Mouse (Mus musculus): Measurements from ENCODE around the gene Sugp2. TPM values are rescaled to one million over a fixed set of nuclear protein-coding genes. Genes with fewer than 3 reads are reported as not detected.

Sugp2 gene
- polyA plus RNA-seq, 1 experiment from 2014 or later, result 74.7 TPM

- H3K9me3 ChIP-seq (ENCODE audit: control insufficient read depth, low read length), result no peaks in the 10 kb centered on the region
- ATAC-seq (replicated peaks; ENCODE audit: low FRiP score) (no peak), DNase-seq (ENCODE audit: low spot score) (no peak)
- no peaks in the 10 kb centered on the region for H3K27me3 ChIP-seq (ENCODE audit: control insufficient read depth, insufficient read depth, low read length)
- no peaks in the 10 kb centered on the region for H3K4me1 ChIP-seq (replicated peaks; ENCODE audit: control insufficient read depth, insufficient read depth, low read length)
- H3K9ac ChIP-seq (ENCODE audit: low read length), result no peak overlapping the region
- H3K27ac ChIP-seq (ENCODE audit: low read depth, low read length), result no peak overlapping the region
- 32% methylated on average over 4 of the region's 4 CpGs for WGBS
- no peak overlapping the region for H3K4me2 ChIP-seq (ENCODE audit: low read depth, low read length, severe bottlenecking)
- no peaks in the 10 kb centered on the region; the same call in 1 of the 2 replicates for H3K36me3 ChIP-seq (ENCODE audit: control insufficient read depth, insufficient read depth, low read length)
- H3K4me3 ChIP-seq (ENCODE audit: low read depth, low read length), result no peak overlapping the region
These were observed 6.0 kb upstream of the Sugp2 start for GRCm38 (mm10) chr8:70227997-70228396.

- DNase-seq (ENCODE audit: low spot score) (no peak), ATAC-seq (replicated peaks; ENCODE audit: low FRiP score) (no peak)
- Histone ChIP-seq H3K27me3 (ENCODE audit: control insufficient read depth, insufficient read depth, low read length) (no peaks in the 10 kb centered on the region), H3K4me3 (ENCODE audit: low read depth, low read length) (no peak overlapping the region), H3K36me3 (ENCODE audit: control insufficient read depth, insufficient read depth, low read length) (no peaks in the 10 kb centered on the region; the same call in 1 of the 2 replicates), H3K9me3 (ENCODE audit: control insufficient read depth, low read length) (no peaks in the 10 kb centered on the region), H3K4me1 (replicated peaks; ENCODE audit: control insufficient read depth, insufficient read depth, low read length) (peaks cover 10% of the 10 kb centered on the region), H3K9ac (ENCODE audit: low read length) (no peak overlapping the region), H3K4me2 (ENCODE audit: low read depth, low read length, severe bottlenecking) (no peak overlapping the region), H3K27ac (ENCODE audit: low read depth, low read length) (no peak overlapping the region)
- WGBS, result 91% methylated on average over 9 of the region's 9 CpGs
These were observed 3.2 kb upstream of the Sugp2 start for GRCm38 (mm10) chr8:70230837-70231236.

- H3K4me3 ChIP-seq (ENCODE audit: low read depth, low read length), result peak overlapping the region; percentile 67
- H3K4me1 ChIP-seq (replicated peaks; ENCODE audit: control insufficient read depth, insufficient read depth, low read length), result peaks cover 10% of the 10 kb centered on the region
- WGBS, result 7% methylated on average over 13 of the region's 13 CpGs
- no peaks in the 10 kb centered on the region for H3K27me3 ChIP-seq (ENCODE audit: control insufficient read depth, insufficient read depth, low read length)
- no peaks in the 10 kb centered on the region for H3K9me3 ChIP-seq (ENCODE audit: control insufficient read depth, low read length)
- no peak overlapping the region; the same call in 1 of the 2 replicates for H3K27ac ChIP-seq (ENCODE audit: low read depth, low read length)
- H3K4me2 ChIP-seq (ENCODE audit: low read depth, low read length, severe bottlenecking), result peak overlapping the region; percentile 98
- DNase-seq (ENCODE audit: low spot score) (no peak), ATAC-seq (replicated peaks; ENCODE audit: low FRiP score) (peak; percentile 35)
- H3K36me3 ChIP-seq (ENCODE audit: control insufficient read depth, insufficient read depth, low read length), result peaks cover 11% of the 10 kb centered on the region; the same call in 1 of the 2 replicates
- H3K9ac ChIP-seq (ENCODE audit: low read length), result peak overlapping the region; percentile 80
These were observed 420 bp upstream of the Sugp2 start for GRCm38 (mm10) chr8:70233606-70234005.

- Histone ChIP-seq H3K9me3 (ENCODE audit: control insufficient read depth, low read length) (no peaks in the 10 kb centered on the region), H3K9ac (ENCODE audit: low read length) (peak overlapping the region; percentile 80), H3K36me3 (ENCODE audit: control insufficient read depth, insufficient read depth, low read length) (peaks cover 12% of the 10 kb centered on the region; the same call in 1 of the 2 replicates), H3K4me3 (ENCODE audit: low read depth, low read length) (peak overlapping the region; percentile 67), H3K4me1 (replicated peaks; ENCODE audit: control insufficient read depth, insufficient read depth, low read length) (peaks cover 10% of the 10 kb centered on the region), H3K27ac (ENCODE audit: low read depth, low read length) (peak overlapping the region; percentile 70), H3K4me2 (ENCODE audit: low read depth, low read length, severe bottlenecking) (peak overlapping the region; percentile 70), H3K27me3 (ENCODE audit: control insufficient read depth, insufficient read depth, low read length) (no peaks in the 10 kb centered on the region)
- 1% methylated on average over 15 of the region's 15 CpGs for WGBS
- DNase-seq (ENCODE audit: low spot score), result no peak
- ATAC-seq (replicated peaks; ENCODE audit: low FRiP score), result no peak; the same call in 1 of the 2 replicates
These were observed 729 bp downstream of the Sugp2 start for GRCm38 (mm10) chr8:70234781-70235128.

GRCm38 (mm10) chr8:70237842-70238241, 3.8 kb downstream of the Sugp2 start:
- ATAC-seq (replicated peaks; ENCODE audit: low FRiP score) (no peak), DNase-seq (ENCODE audit: low spot score) (no peak)
- Histone ChIP-seq H3K27ac (ENCODE audit: low read depth, low read length) (no peak overlapping the region), H3K9ac (ENCODE audit: low read length) (no peak overlapping the region), H3K36me3 (ENCODE audit: control insufficient read depth, insufficient read depth, low read length) (peaks cover 26% of the 10 kb centered on the region; the same call in 1 of the 2 replicates), H3K4me3 (ENCODE audit: low read depth, low read length) (no peak overlapping the region), H3K9me3 (ENCODE audit: control insufficient read depth, low read length) (no peaks in the 10 kb centered on the region), H3K4me1 (replicated peaks; ENCODE audit: control insufficient read depth, insufficient read depth, low read length) (peaks cover 10% of the 10 kb centered on the region), H3K4me2 (ENCODE audit: low read depth, low read length, severe bottlenecking) (no peak overlapping the region), H3K27me3 (ENCODE audit: control insufficient read depth, insufficient read depth, low read length) (no peaks in the 10 kb centered on the region)
- 92% methylated on average over 2 of the region's 2 CpGs for WGBS

- 92% methylated on average over 5 of the region's 5 CpGs for WGBS
- Histone ChIP-seq H3K4me3 (ENCODE audit: low read depth, low read length) (no peak overlapping the region), H3K9ac (ENCODE audit: low read length) (no peak overlapping the region), H3K27ac (ENCODE audit: low read depth, low read length) (no peak overlapping the region), H3K27me3 (ENCODE audit: control insufficient read depth, insufficient read depth, low read length) (no peaks in the 10 kb centered on the region), H3K4me1 (replicated peaks; ENCODE audit: control insufficient read depth, insufficient read depth, low read length) (peaks cover under 1% of the 10 kb centered on the region; the same call in 1 of the 2 replicates), H3K4me2 (ENCODE audit: low read depth, low read length, severe bottlenecking) (no peak overlapping the region), H3K9me3 (ENCODE audit: control insufficient read depth, low read length) (no peaks in the 10 kb centered on the region), H3K36me3 (ENCODE audit: control insufficient read depth, insufficient read depth, low read length) (peaks cover 30% of the 10 kb centered on the region; the same call in 1 of the 2 replicates)
- no peak for ATAC-seq (replicated peaks; ENCODE audit: low FRiP score)
- DNase-seq (ENCODE audit: low spot score), result no peak
These were observed 6.6 kb downstream of the Sugp2 start for GRCm38 (mm10) chr8:70240642-70241041.

GRCm38 (mm10) chr8:70246622-70247021, 12.6 kb downstream of the Sugp2 start:
- DNase-seq (ENCODE audit: low spot score) (no peak), ATAC-seq (replicated peaks; ENCODE audit: low FRiP score) (no peak)
- no peak overlapping the region for H3K4me3 ChIP-seq (ENCODE audit: low read depth, low read length)
- 95% methylated on average over 6 of the region's 6 CpGs for WGBS
- no peaks in the 10 kb centered on the region for H3K9me3 ChIP-seq (ENCODE audit: control insufficient read depth, low read length)
- no peak overlapping the region for H3K27ac ChIP-seq (ENCODE audit: low read depth, low read length)
- H3K27me3 ChIP-seq (ENCODE audit: control insufficient read depth, insufficient read depth, low read length), result no peaks in the 10 kb centered on the region
- no peak overlapping the region for H3K9ac ChIP-seq (ENCODE audit: low read length)
- H3K36me3 ChIP-seq (ENCODE audit: control insufficient read depth, insufficient read depth, low read length), result peaks cover 14% of the 10 kb centered on the region
- H3K4me1 ChIP-seq (replicated peaks; ENCODE audit: control insufficient read depth, insufficient read depth, low read length), result no peaks in the 10 kb centered on the region
- H3K4me2 ChIP-seq (ENCODE audit: low read depth, low read length, severe bottlenecking), result no peak overlapping the region

- Histone ChIP-seq H3K9ac (ENCODE audit: low read length) (no peak overlapping the region), H3K4me2 (ENCODE audit: low read depth, low read length, severe bottlenecking) (no peak overlapping the region), H3K27ac (ENCODE audit: low read depth, low read length) (no peak overlapping the region), H3K27me3 (ENCODE audit: control insufficient read depth, insufficient read depth, low read length) (no peaks in the 10 kb centered on the region), H3K4me3 (ENCODE audit: low read depth, low read length) (no peak overlapping the region), H3K9me3 (ENCODE audit: control insufficient read depth, low read length) (no peaks in the 10 kb centered on the region), H3K4me1 (replicated peaks; ENCODE audit: control insufficient read depth, insufficient read depth, low read length) (no peaks in the 10 kb centered on the region), H3K36me3 (ENCODE audit: control insufficient read depth, insufficient read depth, low read length) (peaks cover 13% of the 10 kb centered on the region)
- DNase-seq (ENCODE audit: low spot score) (no peak), ATAC-seq (replicated peaks; ENCODE audit: low FRiP score) (no peak)
- WGBS, result 91% methylated on average over 3 of the region's 3 CpGs
These were observed 13.8 kb downstream of the Sugp2 start for GRCm38 (mm10) chr8:70247841-70248240.

GRCm38 (mm10) chr8:70254628-70255027, 20.6 kb downstream of the Sugp2 start:
- WGBS, result 96% methylated on average over 1 of the region's 1 CpGs
- peaks cover 24% of the 10 kb centered on the region for H3K36me3 ChIP-seq (ENCODE audit: control insufficient read depth, insufficient read depth, low read length)
- H3K4me1 ChIP-seq (replicated peaks; ENCODE audit: control insufficient read depth, insufficient read depth, low read length), result no peaks in the 10 kb centered on the region
- ATAC-seq (replicated peaks; ENCODE audit: low FRiP score), result no peak
- no peaks in the 10 kb centered on the region for H3K27me3 ChIP-seq (ENCODE audit: control insufficient read depth, insufficient read depth, low read length)
- H3K4me2 ChIP-seq (ENCODE audit: low read depth, low read length, severe bottlenecking), result no peak overlapping the region
- no peak overlapping the region for H3K4me3 ChIP-seq (ENCODE audit: low read depth, low read length)
- no peak overlapping the region for H3K27ac ChIP-seq (ENCODE audit: low read depth, low read length)
- H3K9me3 ChIP-seq (ENCODE audit: control insufficient read depth, low read length), result no peaks in the 10 kb centered on the region
- no peak for DNase-seq (ENCODE audit: low spot score)
- H3K9ac ChIP-seq (ENCODE audit: low read length), result no peak overlapping the region

All from forebrain, embryonic 11.5 days (tissue).